ENCODE assay signal across 7 mouse cellular contexts in the genomic region with DNA sequence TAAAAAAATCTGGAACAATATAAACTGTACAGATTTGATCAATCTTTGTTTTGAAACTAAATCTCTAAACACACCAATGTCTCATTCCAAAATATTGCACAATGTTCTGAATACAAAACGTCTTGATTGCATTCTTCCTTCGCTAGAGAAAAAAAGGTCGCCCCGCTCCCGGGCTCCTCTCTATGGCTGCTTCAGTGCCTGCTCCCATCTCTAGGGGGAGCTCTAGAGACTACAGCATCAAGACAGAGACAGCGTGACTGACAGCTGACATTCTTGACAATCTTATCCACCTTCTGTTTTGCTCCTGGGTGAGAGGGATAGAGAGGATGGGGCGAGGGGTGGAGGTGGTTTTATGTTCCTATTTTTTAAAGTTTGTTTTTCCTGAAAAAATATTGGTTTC. TPM values are rescaled to one million over a fixed set of nuclear protein-coding genes. Genes with fewer than 3 reads are reported as not detected.
DNase-seq lines count a peak whose midpoint lies in the region; TF ChIP-seq lines count a peak whose summit lies in the region.

No protein-coding gene starts in this region.

- H3K9me3 ChIP-seq in MEL (replicated peaks; ENCODE audit: insufficient read depth, low read length): no peaks in the 10 kb centered on the region

- H3K79me2 ChIP-seq in MEL (ENCODE audit: control insufficient read depth, insufficient read depth, low read length, poor library complexity): peaks cover 16% of the 10 kb centered on the region

- intact Hi-C loops in left cerebral cortex, adult 2 months (cut with DNase I): no loop called here

- no peaks in the 10 kb centered on the region for H3K27me3 ChIP-seq in MEL (ENCODE audit: control insufficient read depth in 1 of 2, insufficient read depth in 2 of 2, low read length in 2 of 2)
- no peaks in the 10 kb centered on the region for H3K27me3 ChIP-seq in thymus, adult 2 months (ENCODE audit: control insufficient read depth, insufficient read depth, low read length)

- H3K4me3 ChIP-seq in left cerebral cortex, adult 2 months: no peak overlapping the region
- H3K4me3 ChIP-seq in MEL (ENCODE audit: control insufficient read depth in 1 of 2, insufficient read depth in 1 of 2, low read depth in 2 of 2, low read length in 2 of 2): no peak overlapping the region
- H3K4me3 ChIP-seq in thymus, adult 2 months (ENCODE audit: control insufficient read depth, insufficient read depth, low read length): no peak overlapping the region

- H3K36me3 ChIP-seq in MEL (ENCODE audit: control insufficient read depth in 1 of 2, insufficient read depth in 2 of 2, low read length in 2 of 2): peaks cover 0 to 6% of the 10 kb centered on the region in 2 experiments; a peak in 2 of 4 replicates
- H3K36me3 ChIP-seq in thymus, adult 2 months (ENCODE audit: control insufficient read depth, insufficient read depth, low read length): peaks cover 35% of the 10 kb centered on the region

- peak; percentile 17 for TF ChIP-seq RAD21 in MEL (IDR thresholded peaks at IDR 0.05; ENCODE audit: low read depth, low read length)

- H3K27ac ChIP-seq in left cerebral cortex, adult 2 months: no peak overlapping the region
- H3K27ac ChIP-seq in MEL (ENCODE audit: control insufficient read depth, low read depth, low read length): no peak overlapping the region
- H3K27ac ChIP-seq in thymus, adult 2 months (ENCODE audit: control insufficient read depth, insufficient read depth, low read length): no peak overlapping the region

- no peaks in the 10 kb centered on the region for H3K4me1 ChIP-seq in MEL (ENCODE audit: control insufficient read depth in 1 of 2, insufficient read depth in 2 of 2, low read length in 2 of 2)
- H3K4me1 ChIP-seq in thymus, adult 2 months (replicated peaks; ENCODE audit: control insufficient read depth, insufficient read depth, low read length): peaks cover 30% of the 10 kb centered on the region

- no peak for TF ChIP-seq POLR2A in MEL (IDR thresholded peaks at IDR 0.05; ENCODE audit: control insufficient read depth in 1 of 2, insufficient read depth in 1 of 2, low read depth in 1 of 2, low read length in 2 of 2, poor library complexity in 1 of 2)
- no peak for TF ChIP-seq POLR2A in thymus, adult 2 months (IDR thresholded peaks at IDR 0.05; ENCODE audit: control insufficient read depth, extremely low read depth, insufficient read depth, low read length, poor library complexity)

- peak; percentile 94 for TF ChIP-seq CTCF in left cerebral cortex, adult 2 months (IDR thresholded peaks at IDR 0.05)
- peak; percentile 71 to 77 (median 76) for TF ChIP-seq CTCF in MEL (IDR thresholded peaks at IDR 0.05 in 2 of 3, conservative IDR thresholded peaks at IDR 0.05 in 1 of 3; ENCODE audit: control insufficient read depth in 1 of 3, insufficient read depth in 1 of 3, low read depth in 2 of 3, low read length in 3 of 3, poor library complexity in 1 of 3, severe bottlenecking in 1 of 3)
- peak; percentile 57; the same call in 1 of the 2 replicates for TF ChIP-seq CTCF in thymus, adult 2 months (IDR thresholded peaks at IDR 0.05; ENCODE audit: borderline replicate concordance, control insufficient read depth, extremely low read depth, insufficient read depth, low read length, poor library complexity)

- WGBS in thymus, adult 2 months: 29% methylated on average over 7 of the region's 7 CpGs

- no peak for TF ChIP-seq EP300 in MEL (IDR thresholded peaks at IDR 0.05; ENCODE audit: low read depth in 1 of 2, low read length in 2 of 2)

- DNase-seq in left cerebral cortex, adult 2 months (ENCODE audit: extremely low spot score in 1 of 2, low spot score in 2 of 2): no peak
- no peak for DNase-seq in left cerebral cortex, adult 8-10 months (ENCODE audit: low spot score in 2 of 2)
- peak; percentile 72 for DNase-seq in MEL (ENCODE audit: low read depth, low spot score)
- peak; percentile 65 for DNase-seq in c-Kit-negative CD71-positive TER-119-positive erythroid progenitor cells, embryonic 14.5 days (ENCODE audit: low read depth, low spot score)
- peak; percentile 72 for DNase-seq in heart, postnatal 4 days
- peak; percentile 82 for DNase-seq in lung, postnatal 10 days
- peak; percentile 73 for DNase-seq in thymus, adult 2 months

- H3K9ac ChIP-seq in MEL (ENCODE audit: control insufficient read depth, low read depth, low read length, poor library complexity, severe bottlenecking): no peak overlapping the region

TF ChIP-seq in MEL, 35 proteins besides CTCF, POLR2A, EP300 and RAD21:
- TF ChIP-seq SIN3A (IDR thresholded peaks at IDR 0.05; ENCODE audit: low read length) (peak; percentile 60), TAL1 (IDR thresholded peaks at IDR 0.05; ENCODE audit: low read length) (no peak), ZNF384 (IDR thresholded peaks at IDR 0.05; ENCODE audit: low read depth, low read length) (peak; percentile 58; the same call in 1 of the 2 replicates), KAT2A (conservative IDR thresholded peaks at IDR 0.05; ENCODE audit: low read depth, low read length) (no peak), MXI1 (IDR thresholded peaks at IDR 0.05; ENCODE audit: low read depth, low read length) (peak; percentile 52; the same call in 1 of the 2 replicates), MYC (IDR thresholded peaks at IDR 0.05; ENCODE audit: low read depth, low read length) (0 out of 2 replicates have a peak, but pooled peaks have one; percentile 39), SMC3 (IDR thresholded peaks at IDR 0.05; ENCODE audit: low read depth, low read length) (peak; percentile 45)

RNA-seq across cellular contexts. Expression of a gene that starts 10.3 kb away (rescaled TPM):
- total RNA-seq in left cerebral cortex, adult 2 months (2021): 10 to 100 TPM; 34.8 to 41.4 TPM
- 10 to 100 TPM; 26.6 to 40.2 (median 33.5) TPM for total RNA-seq in left cerebral cortex, adult 8-10 months (2022)
- 21.6 and 23.5 TPM in 2 replicates for total RNA-seq in MEL (2012; rRNA removed)
- 10 to 100 TPM in 1 of 2 experiments, not detected in 1; 20.7 TPM for polyA plus RNA-seq in MEL (2012; ENCODE audit: insufficient read depth in 1 of 2, insufficient read length in 2 of 2, low read depth in 1 of 2, low replicate concordance in 2 of 2, missing spikeins in 1 of 2)
- total RNA-seq in heart, postnatal 4 days (2021): 10 to 100 TPM; 24.1 to 32.3 TPM
- 64.6 and 76.1 TPM in 2 replicates for polyA plus RNA-seq in thymus, adult 2 months (2012; rRNA removed)

RNA-seq across cellular contexts. Expression of a gene that starts 23.4 kb away (rescaled TPM):
- total RNA-seq in left cerebral cortex, adult 2 months (2021): 10 to 100 TPM; 31.1 to 32.8 TPM
- 10 to 100 TPM; 38.1 to 43.5 (median 38.2) TPM for total RNA-seq in left cerebral cortex, adult 8-10 months (2022)
- 112 and 128 TPM in 2 replicates for total RNA-seq in MEL (2012; rRNA removed)
- polyA plus RNA-seq in MEL (2012; ENCODE audit: insufficient read depth in 1 of 2, insufficient read length in 2 of 2, low read depth in 1 of 2, low replicate concordance in 2 of 2, missing spikeins in 1 of 2): 100 to 1,000 TPM in 1 of 2 experiments, not detected in 1; 164 TPM
- 10 to 100 TPM; 57.9 to 58.9 TPM for total RNA-seq in heart, postnatal 4 days (2021)
- 71.7 and 87.9 TPM in 2 replicates for polyA plus RNA-seq in thymus, adult 2 months (2012; rRNA removed)

RNA-seq across cellular contexts. Expression of a gene that starts 23.8 kb away (rescaled TPM):
- total RNA-seq in left cerebral cortex, adult 2 months (2021): 100 to 1,000 TPM; 420 to 427 TPM
- total RNA-seq in left cerebral cortex, adult 8-10 months (2022): 100 to 1,000 TPM; 453 to 537 (median 485) TPM
- total RNA-seq in MEL (2012; rRNA removed): 241 and 248 TPM in 2 replicates
- 1,000 to 10,000 TPM in 1 of 2 experiments, 100 to 1,000 TPM in 1; 447 to 1,242 TPM for polyA plus RNA-seq in MEL (2012; ENCODE audit: insufficient read depth in 1 of 2, insufficient read length in 2 of 2, low read depth in 1 of 2, low replicate concordance in 2 of 2, missing spikeins in 1 of 2)
- 1,000 to 10,000 TPM; 1,419 to 1,465 TPM for total RNA-seq in heart, postnatal 4 days (2021)
- 342 and 377 TPM in 2 replicates for polyA plus RNA-seq in thymus, adult 2 months (2012; rRNA removed)

RNA-seq across cellular contexts. Expression of a gene that starts 46.1 kb away (rescaled TPM):
- 100 to 1,000 TPM; 220 to 228 TPM for total RNA-seq in left cerebral cortex, adult 2 months (2021)
- 100 to 1,000 TPM; 255 to 311 (median 291) TPM for total RNA-seq in left cerebral cortex, adult 8-10 months (2022)
- 11.6 and 12.3 TPM in 2 replicates for total RNA-seq in MEL (2012; rRNA removed)
- polyA plus RNA-seq in MEL (2012; ENCODE audit: insufficient read depth in 1 of 2, insufficient read length in 2 of 2, low read depth in 1 of 2, low replicate concordance in 2 of 2, missing spikeins in 1 of 2): 10 to 100 TPM in 1 of 2 experiments, not detected in 1; 21.7 TPM
- 10 to 100 TPM; 38.5 to 40.5 TPM for total RNA-seq in heart, postnatal 4 days (2021)
- polyA plus RNA-seq in thymus, adult 2 months (2012; rRNA removed): 29.3 and 34.6 TPM in 2 replicates

Comparison
In these comparisons a context has a peak if more than half of its experiments do, and no peak if none do; other contexts are left out.
1. DNase-seq: peak in MEL (single experiment), c-Kit-negative CD71-positive TER-119-positive erythroid progenitor cells, embryonic 14.5 days (single experiment), heart, postnatal 4 days (single experiment), lung, postnatal 10 days (single experiment) and thymus, adult 2 months (single experiment); none in left cerebral cortex, adult 2 months (0 of 2) and left cerebral cortex, adult 8-10 months (0 of 2).
2. Peak in every context shown above with its lines, with median percentiles within 50 percentile points of each other: CTCF ChIP-seq.